Mouse (Mus musculus): ENCODE results near the gene Spatc1l.

The Spatc1l gene

GRCm38 (mm10) chr10:76561972-76562371 is at the start of gene Spatc1l:
Gene Spatc1l (plus strand): TSS chr10:76562272.
- no peak for DNase-seq

GRCm38 (mm10) chr10:76512965-76513583 is 49.0 kb upstream of the Spatc1l start:
- DNase-seq, result peak; percentile 48 to 72

DNA sequence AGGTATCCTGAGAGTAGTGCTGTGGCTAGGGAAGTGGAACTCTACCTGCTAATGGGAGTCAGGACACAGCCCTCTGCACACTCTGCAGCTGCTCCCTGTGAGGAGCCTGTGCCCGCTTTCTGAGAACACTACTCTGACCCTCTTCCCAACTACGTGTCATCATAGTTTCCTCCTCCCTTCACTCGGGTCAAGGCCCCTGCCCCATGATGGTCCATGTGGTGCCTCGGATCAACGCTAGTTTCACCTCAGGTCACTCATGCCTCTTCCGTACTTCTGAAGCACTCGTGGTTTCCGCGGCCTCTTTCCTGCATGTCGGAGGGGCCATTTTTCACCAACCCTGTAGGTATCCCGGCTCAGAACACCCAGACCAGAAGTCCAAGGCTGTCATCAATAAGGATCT is 31.1 kb upstream of the Spatc1l start:
- DNase-seq, result no peak

GRCm38 (mm10) chr10:76531375-76531774 is 30.7 kb upstream of the Spatc1l start, which contains the start of gene Lss:
Gene Lss (plus strand): TSS chr10:76531588.
- peak; percentile 97 to 99 for DNase-seq

DNA sequence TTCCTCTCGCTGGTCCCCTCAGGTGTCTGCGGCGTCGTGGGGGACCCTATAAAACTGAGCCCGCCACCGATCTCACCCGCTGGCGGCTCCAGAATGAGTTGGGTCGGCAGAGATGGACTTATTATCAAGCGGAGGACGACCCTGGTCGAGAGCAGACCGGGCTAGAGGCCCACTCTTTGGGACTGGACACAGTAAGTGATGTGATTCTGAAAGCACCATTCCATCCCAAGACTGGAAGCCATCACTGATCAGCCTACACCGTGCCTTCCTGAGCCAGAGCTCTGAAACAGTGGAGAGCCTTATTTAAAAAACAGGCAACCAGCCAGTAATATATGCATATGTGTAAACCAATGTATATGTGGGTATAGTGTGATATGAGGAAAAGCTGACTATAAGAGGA is 30.2 kb upstream of the Spatc1l start:
- DNase-seq, result no peak

DNA sequence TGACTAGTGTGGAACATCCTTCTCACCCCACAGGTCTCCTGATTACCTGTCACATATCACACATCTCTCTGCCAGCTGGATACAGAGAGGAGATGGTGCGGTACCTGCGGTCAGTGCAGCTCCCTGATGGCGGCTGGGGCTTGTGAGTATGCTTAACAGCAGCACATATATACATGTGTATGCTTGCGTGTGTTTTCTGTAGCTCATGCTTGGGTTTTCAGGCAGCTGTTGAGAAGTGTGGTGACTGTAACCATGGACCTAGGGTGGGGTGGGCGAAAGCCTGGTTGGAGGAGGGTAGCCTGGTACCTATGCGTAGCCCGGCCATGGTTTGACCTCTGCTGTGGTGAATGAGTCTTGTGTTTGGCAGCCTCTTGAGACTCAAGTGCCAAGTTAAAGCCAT is 26.5 kb upstream of the Spatc1l start:
- DNase-seq, result no peak

DNA sequence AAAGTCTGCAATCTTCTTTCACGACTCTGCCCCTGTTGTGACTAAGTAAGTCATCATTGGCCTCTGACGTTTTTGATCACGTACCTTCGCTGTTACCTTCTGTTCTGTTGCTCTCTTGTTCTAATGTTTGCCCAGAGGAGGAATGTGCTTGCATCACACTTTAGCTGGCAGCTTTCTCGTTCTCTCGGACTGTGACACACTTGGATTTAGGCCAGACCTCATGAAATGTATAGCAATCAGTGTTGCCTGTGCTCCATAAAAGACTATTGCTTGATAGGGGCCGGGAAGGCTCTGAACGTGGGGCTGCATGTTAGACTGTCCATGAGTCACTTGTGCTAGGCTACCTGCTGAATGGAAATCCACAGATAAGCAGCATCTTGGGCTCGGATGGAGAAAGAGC is 24.5 kb upstream of the Spatc1l start:
- DNase-seq, result no peak

DNA sequence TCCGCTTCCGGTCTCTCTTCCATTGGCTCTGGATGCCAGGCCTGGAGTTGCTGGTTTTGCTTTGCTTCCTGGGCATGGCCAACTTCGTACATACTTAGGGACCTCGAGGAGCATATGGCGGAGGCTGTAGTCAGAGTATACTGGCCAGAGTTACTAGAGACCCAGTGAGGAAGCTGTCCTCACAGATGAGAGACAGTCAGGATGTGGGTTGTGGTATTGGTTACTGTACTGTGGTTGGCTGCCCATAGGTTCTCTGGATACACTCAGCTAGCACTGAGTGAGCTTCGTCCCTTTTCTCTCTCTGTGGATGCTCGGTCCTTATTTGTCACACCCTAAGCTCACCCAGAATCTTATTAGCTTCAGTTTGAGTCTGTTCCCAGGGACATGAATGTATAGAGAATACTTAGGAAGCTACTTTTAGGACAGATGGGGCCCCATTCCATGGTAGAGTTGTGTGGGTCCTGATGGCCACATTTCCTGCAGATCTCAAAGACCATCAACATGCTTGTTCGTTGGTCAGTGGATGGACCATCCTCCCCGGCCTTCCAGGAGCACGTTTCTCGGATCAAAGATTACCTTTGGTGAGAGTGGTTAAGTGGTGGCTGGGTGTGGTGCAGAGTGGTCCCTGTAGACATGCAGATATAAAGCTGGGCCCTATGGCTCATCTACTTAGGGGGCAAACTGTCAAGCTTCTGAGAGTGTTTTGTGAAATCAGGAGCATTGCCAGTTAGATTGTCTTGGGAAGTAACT is 20.6 kb upstream of the Spatc1l start:
- DNase-seq, result no peak

DNA sequence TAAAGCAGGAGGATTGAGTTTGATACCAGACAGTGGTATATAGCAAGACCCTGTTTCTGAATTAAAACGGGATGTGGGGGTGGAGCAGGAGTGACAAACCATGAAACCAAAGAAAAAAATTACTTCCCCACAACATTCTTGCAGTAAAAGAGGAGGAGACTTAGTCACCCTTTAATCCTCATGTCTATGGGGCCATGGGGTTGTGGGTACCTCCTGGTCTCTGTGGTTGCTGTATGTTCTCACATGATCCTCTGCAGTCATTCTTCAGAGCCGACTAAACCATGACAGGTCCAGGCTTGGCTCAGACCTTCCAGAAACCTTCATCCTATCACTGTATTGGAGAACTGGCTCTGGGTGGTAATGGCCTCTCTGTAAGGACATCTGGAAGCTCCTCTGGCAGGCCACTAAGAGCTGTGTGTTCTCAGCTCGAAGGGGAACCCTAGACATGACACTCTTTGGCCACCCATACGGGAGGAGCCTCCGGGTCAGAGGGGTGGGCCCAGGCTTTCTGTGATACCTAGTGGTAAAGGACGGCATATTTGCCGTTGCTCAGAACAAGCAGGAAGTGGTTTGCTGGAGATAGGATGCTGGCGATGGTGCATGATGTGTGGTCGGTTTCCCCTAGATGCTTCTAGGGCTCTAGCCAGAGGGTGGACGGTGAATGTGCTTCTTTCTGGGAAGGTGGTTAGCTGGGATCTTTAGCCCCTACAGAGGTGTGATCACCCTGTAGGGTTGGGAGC is 19.3 kb upstream of the Spatc1l start:
- DNase-seq, result no peak

DNA sequence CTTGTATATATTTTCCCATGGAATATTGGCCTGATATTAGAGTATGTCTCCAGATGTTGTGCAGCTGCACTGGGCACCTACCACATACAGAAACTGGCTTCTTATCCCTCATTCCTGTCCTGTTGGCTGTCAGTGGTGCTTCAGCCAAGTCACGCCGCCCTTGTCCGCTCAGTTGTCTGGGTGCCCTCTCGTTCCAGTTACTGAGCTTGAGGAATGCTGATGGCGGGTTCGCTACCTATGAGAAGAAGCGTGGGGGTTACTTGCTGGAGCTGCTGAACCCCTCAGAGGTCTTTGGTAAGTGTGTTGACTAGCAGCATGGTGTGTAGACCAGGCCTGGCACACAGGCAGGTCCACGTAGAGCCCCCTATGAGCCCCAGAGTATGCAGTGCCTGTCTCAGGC is 15.5 kb upstream of the Spatc1l start:
- no peak for DNase-seq

GRCm38 (mm10) chr10:76548218-76548617 is 13.9 kb upstream of the Spatc1l start:
- DNase-seq, result no peak

GRCm38 (mm10) chr10:76550458-76550857 is 11.6 kb upstream of the Spatc1l start:
- DNase-seq, result peak in 1 of 2 experiments; percentile 16

GRCm38 (mm10) chr10:76551556-76551955 is 10.5 kb upstream of the Spatc1l start:
- no peak for DNase-seq

- DNase-seq, result no peak
These were observed 8.0 kb upstream of the Spatc1l start for GRCm38 (mm10) chr10:76554061-76554460.

- DNase-seq, result no peak
These were observed 8.1 kb downstream of the Spatc1l start for GRCm38 (mm10) chr10:76569996-76570685.

DNA sequence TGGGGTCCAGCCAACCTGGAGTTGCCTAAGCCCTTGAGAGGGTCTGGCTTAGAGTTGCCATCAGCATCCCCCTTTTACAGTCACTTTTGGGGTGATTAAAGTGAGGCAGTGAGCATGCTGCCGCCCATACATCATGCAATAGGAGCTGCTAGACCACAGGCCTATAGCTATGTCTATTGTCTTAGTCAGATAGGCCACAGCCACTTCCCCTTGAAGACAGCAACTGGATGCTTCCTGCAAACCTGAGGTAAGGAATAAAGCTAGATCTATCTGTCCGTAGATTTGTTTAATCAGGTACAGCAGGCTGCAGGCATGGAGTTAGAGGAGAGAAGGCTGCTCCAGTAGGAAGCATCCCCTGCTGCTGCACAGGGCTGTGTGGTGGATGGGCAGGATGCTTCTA is 9.0 kb downstream of the Spatc1l start:
- no peak for DNase-seq

GRCm38 (mm10) chr10:76572151-76572550 is 10.1 kb downstream of the Spatc1l start:
- DNase-seq, result no peak

GRCm38 (mm10) chr10:76575374-76575773 is 13.3 kb downstream of the Spatc1l start, which contains the start of gene Ftcd:
Gene Ftcd (plus strand): TSS chr10:76575648.
- DNase-seq, result no peak

DNA sequence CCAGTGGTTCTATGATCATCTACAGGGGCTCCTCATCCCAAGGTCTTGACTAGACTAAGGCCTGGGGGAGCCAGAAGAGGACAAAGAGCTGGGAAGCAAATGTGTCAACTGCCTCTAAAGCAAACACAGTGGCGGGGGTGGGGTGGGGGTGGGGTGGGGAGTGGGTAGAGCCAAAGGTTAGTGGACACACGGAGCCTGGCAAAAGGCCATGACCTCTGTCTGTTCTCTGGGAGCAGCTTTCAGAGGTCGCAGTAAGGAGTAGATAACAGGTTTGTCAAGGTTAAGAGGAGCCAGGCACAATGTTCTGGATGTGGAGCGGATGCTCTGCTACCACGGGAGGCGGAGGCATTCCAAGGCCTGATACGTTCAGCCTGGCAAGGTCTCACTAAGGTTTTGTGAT is 14.8 kb downstream of the Spatc1l start:
- no peak for DNase-seq

- DNase-seq, result peak; percentile 10 to 19
These were observed 22.1 kb downstream of the Spatc1l start for GRCm38 (mm10) chr10:76584138-76584537.

DNA sequence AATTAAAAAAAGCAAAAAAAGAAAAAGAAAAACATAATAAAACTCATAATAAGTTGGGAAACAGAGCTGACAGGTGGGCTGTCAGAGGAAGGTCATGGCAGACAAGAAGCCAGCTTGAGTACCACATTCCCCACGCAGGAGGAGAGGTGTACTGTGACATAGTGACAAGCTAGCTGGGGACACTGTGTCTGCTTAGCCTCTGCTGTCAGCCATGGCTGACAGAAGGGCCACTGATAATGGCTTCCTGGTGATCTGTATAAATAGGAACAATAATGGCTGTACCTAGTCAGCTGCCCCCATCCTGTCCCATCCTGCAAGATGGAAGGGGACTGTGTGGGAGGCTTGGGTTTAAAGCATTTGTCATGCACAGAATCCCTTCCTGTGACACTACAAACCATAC is 24.1 kb downstream of the Spatc1l start:
- DNase-seq, result no peak

GRCm38 (mm10) chr10:76590197-76590596 is 28.1 kb downstream of the Spatc1l start:
- DNase-seq, result no peak

GRCm38 (mm10) chr10:76596338-76596737 is 34.3 kb downstream of the Spatc1l start:
- DNase-seq, result no peak

All from cerebellum, postnatal 25 days (tissue).